Mouse (Mus musculus) telencephalon, adult 2 months (tissue): ENCODE results near the gene Neu2.

Source experiments
- DNase-seq: peaks from one replicate; pipeline ENCODE4 v3.0.0-alpha.2; 2011; ENCODE audit warnings: low read depth, low spot score

Neu2 gene

DNA sequence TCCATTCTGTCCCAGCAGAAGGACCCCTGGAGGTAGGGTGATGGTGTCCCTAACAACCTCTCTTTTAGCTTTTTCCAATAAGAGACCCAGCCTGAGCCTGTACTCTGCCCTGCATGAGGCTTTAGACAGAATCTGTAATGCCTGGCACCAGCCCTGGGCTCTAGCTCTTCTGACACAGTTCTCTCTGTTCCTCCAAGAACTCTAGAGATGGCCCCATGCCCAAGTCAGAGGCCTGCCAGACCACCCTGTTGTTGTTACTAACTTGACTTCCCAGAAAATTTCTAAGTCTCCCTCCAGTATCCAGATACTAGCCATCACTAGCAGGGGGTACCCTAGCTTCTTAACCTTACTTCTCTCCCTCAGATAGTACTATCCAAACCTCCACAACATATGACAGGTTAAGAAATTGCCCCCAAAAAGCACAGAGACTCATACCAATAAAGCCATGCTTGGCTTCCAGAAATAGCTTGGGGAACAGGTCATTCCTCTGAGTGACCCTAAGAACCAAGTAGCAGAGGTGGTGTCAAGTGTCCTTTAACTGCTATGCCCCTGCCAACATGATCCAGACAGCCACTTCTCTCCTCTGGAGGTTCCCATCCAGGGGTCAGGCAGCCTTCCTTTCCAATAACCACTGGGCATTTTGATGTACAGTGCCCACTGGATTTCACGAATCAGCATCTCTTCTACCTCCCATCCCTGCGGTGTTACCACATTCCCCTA lies 105.0 kb downstream of the Neu2 start:
- DNase-seq, result no peak

GRCm38 (mm10) chr1:87620211-87620668 lies 110.6 kb downstream of the Neu2 start, which contains the start of gene Inpp5d:
Inpp5d (plus strand) TSS chr1:87620312.
- no peak for DNase-seq

GRCm38 (mm10) chr1:87620693-87621092 lies 111.0 kb downstream of the Neu2 start:
- no peak for DNase-seq

DNA sequence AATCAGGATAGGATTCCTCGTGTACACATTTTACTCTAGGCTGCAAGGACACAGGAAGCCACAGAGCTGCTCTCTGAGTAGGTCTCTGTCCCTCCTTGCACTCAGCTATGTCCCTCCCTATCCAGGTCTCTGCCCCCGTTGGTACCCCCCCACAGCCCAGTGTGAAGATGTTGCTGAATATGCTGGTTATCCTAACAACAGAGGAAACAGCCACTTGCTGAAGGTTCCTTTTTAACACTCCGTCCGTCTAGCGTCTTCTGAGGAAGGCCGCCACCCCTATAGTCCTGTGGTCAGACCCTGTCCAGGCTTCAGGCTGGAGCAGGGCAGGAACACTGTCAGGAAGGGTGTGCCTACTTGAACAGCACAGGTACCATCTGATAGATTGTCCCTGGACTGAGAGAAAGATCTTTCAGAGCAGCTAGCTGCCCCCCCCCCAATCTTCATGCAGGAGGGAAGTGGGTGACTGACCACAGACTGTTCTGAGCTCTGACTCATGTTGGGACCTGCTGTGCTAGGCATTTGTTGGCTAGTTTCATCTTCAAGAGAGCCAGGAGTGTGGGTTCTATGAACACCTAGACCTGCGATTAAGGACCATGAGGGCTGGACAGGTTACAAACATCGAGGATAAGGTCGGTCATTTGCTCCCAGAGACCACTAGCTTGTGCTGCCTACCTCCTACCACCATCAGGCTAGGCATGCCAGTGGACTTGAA lies 111.6 kb downstream of the Neu2 start:
- no peak for DNase-seq

DNA sequence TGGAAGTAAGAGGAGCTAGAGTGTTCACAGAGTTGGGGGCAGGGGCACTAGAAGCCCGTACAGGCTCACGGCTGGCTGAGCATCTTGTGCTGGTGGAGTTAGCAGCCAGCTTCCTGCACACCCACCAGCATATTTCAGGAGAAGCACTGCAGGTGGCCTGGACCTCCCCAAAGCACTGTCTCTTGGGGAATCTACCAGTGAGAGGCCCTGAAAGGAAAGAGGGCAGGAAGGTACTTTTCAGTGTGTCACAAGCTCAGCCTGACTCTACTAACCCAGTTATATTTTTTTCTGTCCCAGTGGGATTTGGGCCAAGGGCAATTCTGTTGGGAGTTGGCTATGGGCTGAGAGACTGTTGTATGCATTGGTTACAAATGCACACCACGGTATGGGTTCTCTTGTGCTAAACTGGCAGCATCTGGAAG lies 112.2 kb downstream of the Neu2 start:
- DNase-seq, result peak; percentile 67

- DNase-seq, result no peak
Measured at GRCm38 (mm10) chr1:87623977-87624666, 114.4 kb downstream of the Neu2 start.

GRCm38 (mm10) chr1:87624826-87625225 lies 115.1 kb downstream of the Neu2 start:
- DNase-seq, result no peak

DNA sequence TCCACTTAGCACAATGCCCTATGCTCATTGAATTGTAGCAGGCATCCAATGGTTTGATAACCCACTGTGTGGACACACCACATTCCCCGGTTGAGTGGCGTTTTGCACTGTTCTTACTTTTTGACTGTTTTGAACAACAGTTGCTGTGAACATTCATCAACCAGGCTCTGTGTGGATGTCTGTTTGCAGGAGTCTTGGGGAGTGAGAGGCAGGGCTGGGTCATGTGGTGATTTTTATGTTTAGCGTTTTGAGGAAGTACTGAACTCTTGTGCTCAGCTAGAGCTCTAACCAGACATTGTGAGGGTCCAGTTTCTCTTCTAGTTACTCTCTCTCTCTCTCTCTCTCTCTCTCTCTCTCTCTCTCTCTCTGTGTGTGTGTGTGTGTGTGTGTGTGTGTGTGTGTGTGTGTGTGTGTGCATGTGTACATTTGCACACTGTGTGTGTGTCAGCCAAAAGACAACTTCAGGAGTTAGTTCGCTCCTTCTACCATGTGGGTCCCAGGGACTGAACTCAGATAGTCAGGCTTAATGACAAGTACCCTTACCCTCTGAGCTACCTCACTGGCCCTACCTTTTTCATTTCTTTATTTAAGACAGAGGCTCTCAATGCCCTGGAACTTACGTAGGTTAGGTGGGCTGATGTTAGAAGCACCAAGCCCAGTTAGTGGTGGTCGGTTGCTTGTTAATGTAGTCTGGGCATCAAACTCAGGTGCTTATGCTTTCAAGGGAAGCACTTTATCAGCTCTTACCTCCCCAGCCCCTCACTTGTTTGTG lies 115.8 kb downstream of the Neu2 start:
- no peak for DNase-seq

GRCm38 (mm10) chr1:87626344-87626743 lies 116.7 kb downstream of the Neu2 start:
- no peak for DNase-seq

DNA sequence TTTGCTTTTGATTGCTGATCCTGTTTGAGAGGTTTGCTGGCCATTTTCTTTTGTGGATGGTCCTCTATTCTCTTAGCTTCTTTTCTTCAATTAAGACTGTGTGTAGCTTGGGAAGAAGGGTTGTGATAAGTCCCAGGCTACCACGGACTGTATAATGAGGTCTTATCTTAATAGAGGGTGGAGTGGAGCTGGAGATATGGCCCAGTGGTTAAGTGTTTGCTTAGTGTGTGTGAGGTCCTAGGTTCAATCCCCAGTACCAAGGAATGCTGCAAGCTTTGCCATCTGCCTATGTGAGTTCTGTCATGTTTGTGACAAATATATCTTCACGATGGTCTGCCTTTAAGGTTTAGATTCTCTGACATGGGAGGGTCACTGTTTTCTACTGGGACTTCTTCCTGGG lies 118.4 kb downstream of the Neu2 start:
- no peak for DNase-seq

DNA sequence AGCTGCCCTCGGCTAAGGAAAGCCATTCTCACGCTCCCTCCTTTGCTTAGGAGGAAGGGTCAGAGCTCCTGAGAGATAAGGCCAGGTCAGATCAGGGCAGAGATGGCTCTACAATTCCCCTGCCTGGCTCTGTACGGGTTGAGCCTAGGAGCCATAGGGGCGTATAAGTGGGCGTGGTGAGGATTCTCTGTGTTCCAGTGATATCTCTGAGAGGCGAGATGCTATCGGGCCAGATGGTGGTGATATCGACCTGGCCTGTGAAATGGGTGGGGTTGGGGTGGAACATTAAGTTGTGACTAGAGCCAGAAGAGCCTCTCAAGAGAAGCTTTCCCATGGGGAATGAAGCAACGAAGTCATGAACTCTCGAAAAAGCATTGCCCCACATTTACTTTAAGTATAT lies 121.9 kb downstream of the Neu2 start:
- no peak for DNase-seq

GRCm38 (mm10) chr1:87632163-87632562 lies 122.5 kb downstream of the Neu2 start:
- no peak for DNase-seq

DNA sequence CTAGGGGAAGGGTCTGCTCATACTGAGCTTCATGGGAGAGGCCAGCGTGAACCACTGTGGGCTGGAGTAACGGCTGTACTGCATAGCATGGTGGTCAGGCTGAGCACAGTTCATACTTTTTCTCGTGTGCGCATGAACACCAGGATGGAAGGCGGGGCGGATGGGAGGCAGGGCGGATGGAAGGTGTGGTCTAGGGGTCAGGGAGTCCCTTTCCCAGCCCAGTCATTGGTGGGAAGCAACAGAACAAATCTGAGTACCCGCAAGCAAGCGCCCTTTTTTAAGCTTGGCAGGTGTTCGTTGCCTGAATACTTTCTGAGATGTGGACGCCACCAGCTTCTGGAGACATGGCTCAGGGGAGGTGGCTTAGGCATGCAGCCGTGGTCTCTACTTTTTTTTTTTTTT lies 127.0 kb downstream of the Neu2 start:
- DNase-seq, result no peak

DNA sequence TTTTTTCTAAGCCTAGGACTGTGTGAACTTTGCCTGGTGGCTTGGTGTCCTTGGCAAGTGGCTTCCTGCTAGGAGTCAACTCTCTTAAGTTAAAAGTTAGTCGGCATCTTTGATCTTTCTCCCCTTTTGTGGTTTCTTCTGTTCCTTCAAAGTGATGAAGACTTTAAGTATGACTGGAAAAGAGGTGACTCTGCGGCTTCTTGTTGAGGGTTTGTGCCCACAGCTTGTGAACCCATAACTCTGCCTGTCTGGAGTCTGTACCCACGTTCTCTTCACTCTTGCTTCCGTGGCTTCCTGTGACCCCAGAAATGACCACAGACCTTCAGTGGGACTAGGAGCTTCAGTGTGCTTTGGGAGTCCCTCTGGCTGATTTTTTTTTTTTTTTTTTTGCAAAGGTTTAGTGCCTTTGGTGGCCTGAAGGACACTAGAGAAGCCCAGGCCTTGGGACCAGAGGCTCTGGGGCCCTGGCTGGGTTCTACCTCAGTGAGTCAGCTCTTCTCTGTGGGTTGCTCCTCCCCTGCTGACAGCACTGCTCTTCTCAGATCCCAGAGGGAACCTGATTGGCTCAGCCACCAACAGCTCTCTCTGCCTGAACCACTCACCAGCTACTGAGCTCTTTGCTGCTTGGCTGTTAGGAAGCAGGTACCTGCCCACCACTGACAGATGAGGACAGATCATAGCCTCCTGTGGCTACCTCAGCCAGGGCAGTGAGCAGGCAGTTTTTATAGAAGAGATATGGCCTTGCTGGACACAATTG lies 127.6 kb downstream of the Neu2 start:
- no peak for DNase-seq

- no peak for DNase-seq
Measured at GRCm38 (mm10) chr1:87637878-87638600, 128.3 kb downstream of the Neu2 start.

GRCm38 (mm10) chr1:87639724-87640123 lies 130.0 kb downstream of the Neu2 start:
- no peak for DNase-seq

DNA sequence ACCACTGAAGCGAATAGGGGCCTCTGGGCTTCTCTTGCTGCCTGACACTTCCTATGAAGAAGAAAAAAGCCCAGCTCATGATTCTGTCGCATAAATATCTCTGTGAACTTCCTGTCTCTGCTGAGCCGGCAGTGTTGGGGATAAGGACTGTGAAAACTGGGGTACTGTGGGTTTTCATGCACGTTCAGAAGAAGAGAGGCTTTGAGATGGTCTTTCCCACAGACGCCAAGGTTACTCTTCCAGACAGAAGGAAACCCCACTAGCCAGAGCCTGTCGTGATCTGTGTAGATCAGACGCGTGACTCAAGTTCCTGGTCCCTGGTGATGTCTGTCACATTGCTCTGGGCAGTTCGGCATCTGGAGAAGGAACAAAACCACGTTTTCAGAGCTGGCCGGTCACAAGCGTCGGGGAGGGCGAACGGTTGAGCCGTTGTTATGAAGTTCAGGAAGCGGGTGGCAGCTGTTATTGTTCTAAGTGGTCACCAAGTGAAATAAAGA lies 130.5 kb downstream of the Neu2 start:
- DNase-seq, result no peak

GRCm38 (mm10) chr1:87643016-87643415 lies 133.3 kb downstream of the Neu2 start:
- no peak for DNase-seq

GRCm38 (mm10) chr1:87645041-87645440 lies 135.4 kb downstream of the Neu2 start:
- no peak for DNase-seq

DNA sequence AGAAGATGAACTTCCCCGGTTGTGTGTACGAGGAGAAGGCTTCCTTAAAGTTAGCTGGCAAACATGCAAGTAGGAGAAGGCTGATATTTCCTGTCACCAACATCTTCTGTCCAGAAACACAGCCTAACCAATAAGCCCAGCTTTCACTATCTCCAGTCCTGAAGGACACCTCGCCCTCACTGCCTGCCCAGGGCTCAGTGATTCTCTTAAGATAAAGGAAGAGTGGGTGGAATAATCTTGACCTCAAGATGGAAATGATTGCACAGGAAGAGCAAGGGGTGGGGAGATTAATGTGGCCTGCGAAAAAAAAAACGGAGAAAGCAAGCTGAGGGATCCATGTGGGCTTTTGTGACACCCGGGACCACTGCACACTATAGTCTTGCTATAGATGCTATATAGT lies 136.1 kb downstream of the Neu2 start:
- DNase-seq, result no peak
